Mouse (Mus musculus) c-Kit-negative CD71-positive TER-119-positive erythroid progenitor cells, embryonic 14.5 days (primary cell): ENCODE results near the gene Itgb7.
A peak's percentile ranks its signal among the peaks of the same experiment; 100 is the strongest.

Source experiments
- DNase-seq: peaks from one replicate; pipeline ENCODE4 v3.0.0-alpha.2; 2013; ENCODE audit warnings: low read depth, low spot score

Itgb7 gene

DNA sequence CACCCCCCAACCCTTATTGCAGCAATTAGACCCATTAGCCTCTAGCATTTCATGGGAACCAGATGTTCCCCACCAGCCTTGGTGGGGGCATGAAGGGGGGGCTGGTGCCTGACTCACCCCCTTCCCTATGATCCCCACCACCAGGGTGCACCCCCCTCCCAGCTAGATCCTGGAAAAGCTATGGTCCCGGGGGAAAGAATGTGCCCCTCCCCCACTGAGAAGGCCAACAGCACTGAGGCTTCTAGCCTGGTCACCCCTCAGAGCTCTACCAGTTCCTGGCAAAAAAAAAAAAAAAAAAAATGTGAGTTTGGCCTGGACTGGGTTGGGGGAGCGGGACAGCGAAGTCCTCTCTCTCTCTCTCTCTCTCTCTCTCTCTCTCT, 17.1 kb upstream of the Itgb7 start:
- DNase-seq: no peak

- no peak for DNase-seq
Measured at GRCm38 (mm10) chr15:102248131-102248811, 16.5 kb upstream of the Itgb7 start.

- DNase-seq: no peak
Measured at GRCm38 (mm10) chr15:102247252-102248130, 15.7 kb upstream of the Itgb7 start.

DNA sequence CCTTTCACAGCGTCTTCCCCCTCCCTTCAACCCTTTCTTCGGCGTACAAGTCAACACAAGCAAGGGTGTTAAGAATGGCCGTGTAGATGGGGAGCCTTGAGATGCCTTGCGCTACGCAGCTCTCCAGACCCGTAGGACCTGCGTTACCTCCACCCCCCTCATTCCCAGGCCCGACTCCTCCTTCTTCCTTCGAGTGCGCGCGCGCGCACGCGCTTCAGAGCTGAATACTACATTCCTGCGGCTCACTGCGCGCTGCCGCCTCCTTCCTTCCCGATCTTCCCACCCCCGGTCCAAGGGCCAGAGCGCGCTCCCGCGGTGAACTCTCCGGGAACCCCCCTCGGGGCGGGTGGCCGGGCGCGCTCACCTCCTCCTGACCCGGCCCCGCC, 15.1 kb upstream of the Itgb7 start:
- no peak for DNase-seq

DNA sequence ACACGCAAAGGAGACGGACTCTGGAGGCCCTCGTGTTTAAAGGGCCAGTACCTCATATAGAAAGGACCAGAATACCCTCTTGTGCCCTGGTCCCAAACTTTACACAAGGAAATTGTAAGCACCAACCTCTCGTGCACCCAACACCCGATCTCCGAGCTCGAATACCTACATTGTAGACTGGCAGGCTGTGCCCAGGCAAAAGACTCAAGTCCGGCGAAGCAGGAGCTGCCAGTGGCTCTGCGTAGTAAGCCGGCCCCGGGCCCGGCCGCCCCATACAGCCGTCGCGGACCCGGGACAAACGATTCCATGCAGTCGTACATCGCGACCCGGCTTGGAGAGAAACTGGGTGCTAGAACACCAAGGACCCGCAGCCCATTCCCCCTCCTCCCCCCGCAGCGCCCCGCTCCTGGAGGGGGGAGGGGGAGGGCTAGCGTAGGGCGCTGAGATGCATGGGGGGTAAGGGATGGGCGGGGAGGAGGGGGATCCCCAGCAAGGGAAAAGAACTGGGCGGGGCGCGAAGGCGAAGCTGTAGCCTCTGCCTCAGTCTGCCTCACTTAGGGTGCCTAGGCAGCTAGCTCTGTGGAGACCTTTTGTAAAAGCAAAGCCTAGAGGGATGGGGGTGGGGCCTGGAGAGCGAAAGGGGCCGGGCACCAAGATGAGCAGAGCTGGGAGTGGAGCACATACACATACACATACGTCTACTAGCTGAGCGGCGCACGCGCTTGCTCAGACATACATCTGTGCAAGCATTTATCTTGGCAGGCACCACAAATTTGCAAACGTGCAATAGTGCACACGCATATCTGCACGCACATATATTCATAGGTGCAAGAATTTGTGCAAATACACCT, 14.4 kb upstream of the Itgb7 start:
- no peak for DNase-seq

DNA sequence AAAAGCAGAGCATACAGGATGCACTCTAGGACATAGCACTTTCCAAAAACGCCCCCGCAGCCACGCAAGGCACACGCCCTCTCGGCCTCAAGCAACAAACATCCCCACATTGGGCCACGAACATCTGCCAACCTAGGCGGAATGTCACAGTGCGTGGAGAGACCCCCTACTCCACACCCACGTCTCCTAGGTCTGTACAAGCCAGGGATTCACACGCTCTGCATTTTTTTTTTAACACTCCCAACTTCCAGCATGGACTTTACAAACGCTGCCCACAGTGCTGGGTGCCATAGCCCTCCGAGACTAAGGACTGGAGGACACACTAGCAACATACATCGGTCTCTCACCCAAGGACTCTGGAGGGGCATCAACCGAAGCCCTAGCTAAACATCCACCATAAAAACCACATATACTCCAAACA, 13.7 kb upstream of the Itgb7 start:
- no peak for DNase-seq

DNA sequence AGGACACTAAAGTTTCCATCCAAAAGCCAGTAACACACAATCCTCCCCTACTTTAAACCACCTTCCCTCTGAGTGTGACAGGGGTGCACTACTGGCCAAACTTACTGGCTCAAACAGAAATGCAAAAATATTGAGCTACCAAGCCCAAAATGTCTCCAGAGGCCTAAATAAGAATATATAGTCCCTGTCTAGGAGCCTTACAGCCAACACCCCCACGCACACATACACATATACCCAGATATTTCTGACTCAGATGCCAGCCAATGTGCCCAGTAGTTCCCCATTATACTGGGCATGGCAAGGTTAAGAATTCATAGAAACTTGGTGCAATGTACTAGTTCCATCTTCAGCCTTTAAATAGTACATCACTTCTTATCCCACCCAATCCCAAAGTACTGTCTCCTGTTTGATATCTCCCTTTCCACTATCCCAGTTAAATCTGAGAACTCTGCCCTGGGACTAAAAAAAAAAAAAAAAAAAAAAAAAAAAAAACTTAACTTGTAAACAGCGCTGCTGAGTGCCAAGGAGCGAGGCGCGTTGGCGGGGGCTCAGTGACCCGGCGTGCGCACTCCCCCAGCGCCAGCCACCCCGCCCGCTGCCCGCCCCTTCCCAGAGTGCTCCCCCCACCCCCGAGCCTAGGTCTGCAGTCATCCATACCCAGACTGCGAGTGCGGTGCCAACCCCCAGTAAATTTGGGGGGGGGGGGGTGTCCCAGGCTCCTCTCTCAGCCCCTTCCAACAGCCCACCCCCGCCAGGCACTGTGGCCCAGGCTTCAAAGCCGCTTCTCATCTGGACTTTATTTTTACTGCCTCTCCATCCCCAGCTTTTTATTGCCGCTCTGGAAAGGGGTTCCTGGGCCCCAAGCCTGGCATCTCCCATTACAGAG, 12.8 kb upstream of the Itgb7 start:
- no peak for DNase-seq

- no peak for DNase-seq
Measured at GRCm38 (mm10) chr15:102243229-102244190, 11.8 kb upstream of the Itgb7 start.

GRCm38 (mm10) chr15:102242404-102243228, 10.9 kb upstream of the Itgb7 start:
- DNase-seq: no peak

GRCm38 (mm10) chr15:102240607-102241006, 8.9 kb upstream of the Itgb7 start:
- DNase-seq: no peak

DNA sequence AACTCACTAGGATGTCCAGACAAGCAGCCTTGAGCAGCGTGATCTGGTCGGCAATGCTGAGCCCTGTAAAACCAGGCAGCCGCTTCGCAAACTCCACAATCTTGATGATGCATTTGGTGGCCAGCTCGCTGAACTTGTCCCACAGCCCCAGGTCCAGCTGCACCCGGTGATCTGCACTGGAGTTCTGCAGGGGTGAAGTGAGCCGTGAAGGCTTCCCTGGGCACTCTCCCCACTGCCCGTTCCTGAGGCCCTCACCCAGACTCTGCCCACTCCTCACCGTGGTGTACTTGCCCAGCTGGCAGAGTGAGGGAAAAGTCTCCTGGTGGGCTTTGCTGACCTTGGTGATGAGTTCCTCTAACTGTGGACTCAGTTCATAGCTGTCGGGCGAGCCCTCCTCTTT, 8.1 kb upstream of the Itgb7 start:
- DNase-seq: no peak

DNA sequence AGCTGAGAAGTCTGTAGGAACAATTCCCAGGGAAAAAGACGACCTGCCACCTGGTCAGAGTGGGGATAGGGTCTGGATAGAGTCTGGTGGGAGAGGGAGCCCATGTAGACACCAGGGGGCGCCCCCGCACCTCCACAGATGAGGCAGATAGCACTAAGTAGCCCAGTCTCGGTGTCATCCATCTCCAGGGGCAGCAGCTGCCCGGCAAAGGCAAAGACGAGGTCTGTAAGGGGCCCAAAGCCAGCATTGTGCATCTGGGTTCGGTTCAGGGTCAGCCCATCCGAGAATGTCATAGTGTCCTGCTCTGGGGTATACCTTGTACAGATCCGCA, 7.5 kb upstream of the Itgb7 start:
- DNase-seq: peak; percentile 12

DNA sequence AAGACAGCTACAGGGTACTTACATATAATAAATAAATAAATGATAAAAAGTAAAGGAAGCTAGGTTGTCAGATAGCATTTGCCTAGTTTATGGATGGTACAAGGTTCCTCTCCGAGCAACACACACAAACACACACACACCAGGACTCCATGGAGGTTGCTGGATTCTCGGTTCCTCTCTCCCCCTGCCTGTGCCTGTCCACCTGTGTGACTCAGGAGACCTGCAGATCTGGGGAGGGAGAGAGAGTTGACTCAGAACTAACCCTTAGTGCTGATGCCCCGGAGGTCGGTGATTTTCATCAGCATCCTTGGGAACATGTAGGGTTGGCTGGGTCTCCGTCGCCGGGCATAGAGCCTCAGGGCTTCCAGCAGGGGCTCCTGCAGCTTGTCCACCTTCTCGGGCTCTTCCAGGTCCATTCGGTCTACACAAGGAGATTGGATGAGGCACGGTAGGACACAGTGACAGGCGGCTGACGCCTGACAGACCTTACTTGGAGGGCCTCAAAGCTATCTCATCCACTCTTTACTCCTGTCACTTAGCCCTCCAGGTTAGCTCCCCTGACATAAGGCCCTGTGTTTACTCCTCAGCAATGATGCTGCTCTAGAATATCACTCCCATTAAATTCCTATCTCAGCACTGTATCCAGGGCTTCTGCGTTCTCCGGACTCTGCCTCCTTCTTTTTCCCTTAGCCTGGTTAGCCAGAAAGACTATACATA, 7.0 kb upstream of the Itgb7 start:
- no peak for DNase-seq

GRCm38 (mm10) chr15:102235371-102236027, 3.8 kb upstream of the Itgb7 start:
- no peak for DNase-seq

GRCm38 (mm10) chr15:102233896-102234295, 2.2 kb upstream of the Itgb7 start:
- DNase-seq: no peak

- DNase-seq: no peak
Measured at GRCm38 (mm10) chr15:102232764-102233163, 1.0 kb upstream of the Itgb7 start.

DNA sequence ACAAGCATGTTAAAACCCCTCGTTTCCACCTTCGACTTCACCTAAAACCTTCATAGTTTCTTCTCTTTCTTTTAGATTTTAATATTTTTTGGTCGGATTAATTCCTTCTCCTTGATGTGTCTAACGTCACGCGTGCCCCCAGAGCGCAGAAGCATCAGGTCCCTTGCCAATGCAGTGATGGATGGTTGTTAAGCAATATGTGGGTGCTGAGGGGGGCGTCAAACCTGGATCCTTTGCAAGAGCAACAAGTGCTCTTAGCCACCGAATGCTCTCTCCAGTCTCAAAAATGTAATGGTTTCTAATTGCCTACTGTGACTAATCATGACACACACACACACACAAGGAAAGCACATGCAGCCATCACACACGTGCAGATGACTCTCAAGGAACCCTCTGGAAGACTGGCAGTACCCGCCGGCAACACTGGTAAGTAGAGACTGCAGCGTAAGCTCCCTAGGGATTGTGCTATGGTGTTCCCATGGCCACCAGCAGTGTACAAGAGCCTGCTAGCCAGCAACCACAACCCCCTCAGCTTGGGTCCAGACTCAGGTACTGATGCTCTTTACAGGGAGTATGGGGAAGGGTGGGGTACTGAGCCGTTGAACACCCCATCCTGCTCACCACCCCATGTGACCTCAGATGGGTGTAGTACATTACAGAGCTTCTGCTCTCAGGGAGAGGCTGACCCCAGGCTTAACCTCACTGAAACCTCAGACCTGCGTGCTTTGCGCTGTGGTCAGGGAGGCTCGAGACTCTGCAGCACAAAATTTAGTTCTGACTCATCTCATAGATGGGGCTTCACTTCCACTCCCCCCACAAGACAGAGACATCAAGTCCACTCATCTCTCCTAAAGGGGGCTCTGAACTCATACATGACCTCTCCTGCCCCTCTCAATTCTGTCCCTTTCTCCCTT, 1.1 kb downstream of the Itgb7 start:
- DNase-seq: no peak
